Mouse (Mus musculus): ENCODE data around the gene Pctp. TPM values are rescaled to one million over a fixed set of nuclear protein-coding genes. Genes with fewer than 3 reads are reported as not detected.

Gene Pctp
- total and polyA plus RNA-seq, 3 experiments, result 24.6 to 31.8 (median 28.0) TPM

DNA sequence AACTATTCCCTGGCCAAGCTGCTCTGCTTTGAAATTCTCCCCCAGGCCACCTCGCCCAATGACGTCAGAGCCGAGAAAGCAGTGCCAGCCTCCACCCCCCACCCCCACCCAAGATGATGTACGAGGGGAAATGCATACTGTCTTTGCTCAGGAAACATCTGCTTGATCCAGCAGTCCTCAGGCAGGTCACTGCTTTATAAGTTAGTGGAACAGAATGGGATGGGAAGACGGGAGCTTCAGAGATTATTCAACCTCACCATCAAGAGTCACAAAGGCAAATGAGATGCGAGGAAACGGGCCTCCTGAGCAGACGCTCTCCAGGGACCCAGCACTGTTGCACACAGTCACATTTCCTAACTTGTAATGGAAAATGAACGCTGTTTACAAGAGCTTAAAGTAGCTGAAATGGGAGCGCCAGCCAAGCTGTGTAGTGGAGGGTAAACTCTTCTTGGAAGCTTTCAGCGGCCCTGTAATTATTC is 24.3 kb downstream of the Pctp start:
- dilution Hi-C loops (cut with MboI; ENCODE audit: extremely low pct_ligation_motif_present, extremely low pct_unique_long_range_greater_than_20kb, low sequenced_read_pairs), result no loop called here
- DNase-seq (ENCODE audit: extremely low read depth), result peak; percentile 91
- Histone ChIP-seq H3K79me2 (replicated peaks; ENCODE audit: control insufficient read depth, extremely low read depth, insufficient read depth, poor library complexity, severe bottlenecking) (no peaks in the 10 kb centered on the region), H3K4me2 (ENCODE audit: insufficient read depth, low read depth, poor library complexity, severe bottlenecking) (peak overlapping the region; percentile 70), H3K4me3 (replicated peaks in 1 of 3; ENCODE audit: low read depth in 2 of 3, low read length in 2 of 3, poor library complexity in 1 of 3) (peak overlapping the region in 2 of 3 experiments; percentile 13 to 29), H3K4me1 (ENCODE audit: control insufficient read depth in 1 of 2, insufficient read depth in 2 of 2) (peaks cover 32 to 53% of the 10 kb centered on the region in 2 experiments), H3K27ac (ENCODE audit: insufficient read depth, low read depth) (no peak overlapping the region), H3K27me3 (replicated peaks) (no peaks in the 10 kb centered on the region), H3K9ac (ENCODE audit: insufficient read depth, low read depth) (peak overlapping the region; percentile 21; the same call in 1 of the 2 replicates), H3K9me3 (replicated peaks; ENCODE audit: low read length) (peaks cover 4% of the 10 kb centered on the region), H3K36me3 (replicated peaks in 1 of 2; ENCODE audit: control insufficient read depth in 1 of 2, insufficient read depth in 1 of 2, low read length in 1 of 2) (no peaks in the 10 kb centered on the region)
- in situ Hi-C loops (cut with MboI; ENCODE audit: low pct_ligation_motif_present, low pct_unique_long_range_greater_than_20kb, low sequenced_read_pairs), result loop anchor here (25.0 kb wide), 1 partner anchor 634 kb away; no protein-coding TSS in a partner anchor
- TF ChIP-seq NRF1 (IDR thresholded peaks at IDR 0.05; ENCODE audit: low read depth, low read length), result 0 out of 2 replicates have a peak, but pooled peaks have one; percentile 15
- TF ChIP-seq E2F4 (IDR thresholded peaks at IDR 0.05; ENCODE audit: insufficient replicate concordance, low read depth, low read length), result no peak
- TF ChIP-seq SIN3A (IDR thresholded peaks at IDR 0.05; ENCODE audit: low read length), result peak; percentile 70
- no peak; the same call in 1 of the 2 replicates for TF ChIP-seq MYC (IDR thresholded peaks at IDR 0.05; ENCODE audit: low read depth, low read length)
- no peak for TF ChIP-seq ZMIZ1 (IDR thresholded peaks at IDR 0.05; ENCODE audit: low read depth, low read length)
- TF ChIP-seq GABPA (IDR thresholded peaks at IDR 0.05; ENCODE audit: insufficient replicate concordance, low read depth, low read length), result no peak
- peak; percentile 87 for TF ChIP-seq ETS1 (conservative IDR thresholded peaks at IDR 0.05; ENCODE audit: low read depth, low read length)
- no peak for TF ChIP-seq USF2 (conservative IDR thresholded peaks at IDR 0.05; ENCODE audit: low read depth, low read length)
- no peak for TF ChIP-seq SMC3 (IDR thresholded peaks at IDR 0.05; ENCODE audit: low read depth, low read length)
- no peak for TF ChIP-seq UBTF (IDR thresholded peaks at IDR 0.05; ENCODE audit: low read depth, low read length)
- peak; percentile 88 for TF ChIP-seq IRF4 (IDR thresholded peaks at IDR 0.05; ENCODE audit: low read depth, low read length)
- TF ChIP-seq BHLHE40 (IDR thresholded peaks at IDR 0.05; ENCODE audit: low read depth, low read length), result peak; percentile 90
- peak; percentile 80; the same call in 1 of the 2 replicates for TF ChIP-seq CHD2 (IDR thresholded peaks at IDR 0.05; ENCODE audit: low read length)
- TF ChIP-seq MAX (IDR thresholded peaks at IDR 0.05; ENCODE audit: low read length), result no peak
- peak; percentile 56; the same call in 1 of the 2 replicates for TF ChIP-seq MEF2A (IDR thresholded peaks at IDR 0.05; ENCODE audit: borderline replicate concordance, low read depth, low read length)
- no peak; the same call in 1 of the 2 replicates for TF ChIP-seq RCOR1 (conservative IDR thresholded peaks at IDR 0.05; ENCODE audit: low read depth, low read length)
- no peak for TF ChIP-seq RAD21 (IDR thresholded peaks at IDR 0.05; ENCODE audit: low read depth, low read length)
- peak; percentile 63; the same call in 1 of the 2 replicates for TF ChIP-seq MAZ (IDR thresholded peaks at IDR 0.05; ENCODE audit: low read depth, low read length)
- TF ChIP-seq CTCF (conservative IDR thresholded peaks at IDR 0.05 in 1 of 2, IDR thresholded peaks at IDR 0.05 in 1 of 2; ENCODE audit: low read depth in 2 of 2, low read length in 2 of 2), result no peak
- no peak for TF ChIP-seq CHD1 (IDR thresholded peaks at IDR 0.05; ENCODE audit: low read depth, low read length)
- peak; percentile 85 for TF ChIP-seq TCF12 (IDR thresholded peaks at IDR 0.05; ENCODE audit: low read depth, low read length)
- no peak for TF ChIP-seq PAX5 (IDR thresholded peaks at IDR 0.05; ENCODE audit: low read length)
- TF ChIP-seq USF1 (IDR thresholded peaks at IDR 0.05; ENCODE audit: low read depth, low read length), result no peak
- TF ChIP-seq MXI1 (IDR thresholded peaks at IDR 0.05; ENCODE audit: low read depth, low read length), result peak; percentile 44; the same call in 1 of the 2 replicates
- TF ChIP-seq ZC3H11A (IDR thresholded peaks at IDR 0.05; ENCODE audit: low read depth, low read length), result no peak
- TF ChIP-seq POLR2A (IDR thresholded peaks at IDR 0.05; ENCODE audit: low read depth, low read length), result no peak
- peak; percentile 49 for TF ChIP-seq ZNF384 (IDR thresholded peaks at IDR 0.05; ENCODE audit: low read depth, low read length)
- TF ChIP-seq HCFC1 (IDR thresholded peaks at IDR 0.05; ENCODE audit: low read depth, low read length), result peak; percentile 24; the same call in 1 of the 2 replicates
- peak; percentile 33; the same call in 1 of the 2 replicates for TF ChIP-seq JUN (IDR thresholded peaks at IDR 0.05; ENCODE audit: insufficient read depth, low read depth, low read length)
- peak; percentile 90 for TF ChIP-seq EP300 (IDR thresholded peaks at IDR 0.05; ENCODE audit: low read length)
- no peak for TF ChIP-seq TBP (conservative IDR thresholded peaks at IDR 0.05; ENCODE audit: low read depth, low read length)
- TF ChIP-seq NELFE (IDR thresholded peaks at IDR 0.05; ENCODE audit: low read depth, low read length), result peak; percentile 12; the same call in 1 of the 2 replicates
- peak; percentile 43; the same call in 1 of the 2 replicates for TF ChIP-seq ELF1 (IDR thresholded peaks at IDR 0.05; ENCODE audit: low read depth, low read length)
- no peak for TF ChIP-seq KAT2A (IDR thresholded peaks at IDR 0.05; ENCODE audit: insufficient replicate concordance, low read length)
- peak; percentile 52; the same call in 1 of the 2 replicates for TF ChIP-seq MAFK (IDR thresholded peaks at IDR 0.05; ENCODE audit: insufficient replicate concordance, low read length)
- TF ChIP-seq JUND (conservative IDR thresholded peaks at IDR 0.05; ENCODE audit: low read depth, low read length), result peak; percentile 45; the same call in 1 of the 2 replicates

All from CH12.LX (cell line).